Mouse (Mus musculus) heart, embryonic 12.5 days (tissue): ENCODE results near the gene Bdnf. TPM values are rescaled to one million over a fixed set of nuclear protein-coding genes. Genes with fewer than 3 reads are reported as not detected.
A peak's percentile ranks its signal among the peaks of the same experiment; 100 is the strongest.

ENCODE experiments used
- ATAC-seq: fragments of 200-750 bp; cut with Nextera tagmentation; 2 replicates; pipeline ENCODE4 v1.8.0; 2017; ENCODE audit warnings: moderate TSS enrichment, moderate library complexity; ENCODE audit not compliant: insufficient number of reproducible peaks, low FRiP score
- H3K27ac ChIP-seq: fragments of 300-500 bp; sonication (generic); 2 replicates; pipeline ENCODE4 v1.5.1; 2016; ENCODE audit warnings: mild to moderate bottlenecking, moderate library complexity; ENCODE audit not compliant: poor library complexity, severe bottlenecking
- H3K27me3 ChIP-seq: fragments of 300-500 bp; sonication (generic); replicated peaks from 2 replicates; pipeline ENCODE4 v1.6.1; 2016; ENCODE audit warnings: mild to moderate bottlenecking, moderate library complexity
- H3K36me3 ChIP-seq: fragments of 300-500 bp; sonication (generic); 2 replicates; pipeline ENCODE4 v1.6.1; 2016; ENCODE audit warnings: mild to moderate bottlenecking, moderate library complexity
- H3K4me1 ChIP-seq: fragments of 300-500 bp; sonication (generic); replicated peaks from 2 replicates; pipeline ENCODE4 v1.6.1; 2016; ENCODE audit warnings: mild to moderate bottlenecking
- H3K4me2 ChIP-seq: fragments of 300-500 bp; sonication (generic); 2 replicates; pipeline ENCODE4 v1.6.1; 2016; ENCODE audit warnings: mild to moderate bottlenecking, moderate library complexity
- H3K4me3 ChIP-seq: fragments of 300-500 bp; sonication (generic); 2 replicates; pipeline ENCODE4 v1.5.1; 2016; ENCODE audit warnings: mild to moderate bottlenecking
- H3K9ac ChIP-seq: fragments of 300-500 bp; sonication (generic); 2 replicates; pipeline ENCODE4 v1.6.1; 2016; ENCODE audit warnings: mild to moderate bottlenecking, moderate library complexity
- H3K9me3 ChIP-seq: fragments of 300-500 bp; sonication (generic); replicated peaks from 2 replicates; pipeline ENCODE4 v1.6.1; 2016; ENCODE audit warnings: mild to moderate bottlenecking, moderate library complexity
- WGBS: fragments of 180-500 bp; shearing (Covaris S2); methylation state at CpG from one replicate; pipeline ENCODE4 v1.1.7; 2016; 5-methylcytosine and 5-hydroxymethylcytosine counted together
- polyA plus RNA-seq: library from polyadenylated mRNA; unstranded; fragments of >200 nt; fragmentation: Nextera tagmentation; extraction: Ambion mirVana; gene quantifications from 2 replicates; pipeline ENCODE4 v1.2.1, GENCODE M21; 2016

The Bdnf gene
- polyA plus RNA-seq, 1 experiment from 2014 or later = 1.2 TPM

DNA sequence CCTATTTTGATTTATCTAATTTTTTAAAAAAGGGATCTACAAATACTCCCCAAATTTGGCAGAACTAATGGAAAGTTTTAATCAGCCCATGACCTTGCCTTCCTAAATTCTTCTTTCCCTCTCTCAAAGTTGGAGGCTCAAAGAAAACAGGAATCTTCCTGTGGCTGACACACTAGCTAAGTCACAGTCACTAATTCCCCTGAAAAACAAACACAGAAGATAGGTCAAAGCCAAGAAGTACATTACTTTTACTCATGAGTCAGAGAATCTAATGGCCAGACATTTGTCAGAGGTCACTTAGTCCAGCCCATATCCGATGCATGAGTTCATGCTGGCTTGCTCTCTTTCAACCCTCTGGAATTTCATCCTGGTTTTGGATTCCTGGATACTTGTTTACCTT is 6.6 kb downstream of the Bdnf start:
- Histone ChIP-seq H3K27me3 (peaks cover 23% of the 10 kb centered on the region), H3K4me2 (no peak overlapping the region), H3K36me3 (no peaks in the 10 kb centered on the region), H3K4me3 (no peak overlapping the region), H3K4me1 (peaks cover 17% of the 10 kb centered on the region), H3K9me3 (no peaks in the 10 kb centered on the region), H3K9ac (no peak overlapping the region), H3K27ac (no peak overlapping the region)
- 55% methylated on average over 1 of the region's 1 CpGs for WGBS
- ATAC-seq = no peak

DNA sequence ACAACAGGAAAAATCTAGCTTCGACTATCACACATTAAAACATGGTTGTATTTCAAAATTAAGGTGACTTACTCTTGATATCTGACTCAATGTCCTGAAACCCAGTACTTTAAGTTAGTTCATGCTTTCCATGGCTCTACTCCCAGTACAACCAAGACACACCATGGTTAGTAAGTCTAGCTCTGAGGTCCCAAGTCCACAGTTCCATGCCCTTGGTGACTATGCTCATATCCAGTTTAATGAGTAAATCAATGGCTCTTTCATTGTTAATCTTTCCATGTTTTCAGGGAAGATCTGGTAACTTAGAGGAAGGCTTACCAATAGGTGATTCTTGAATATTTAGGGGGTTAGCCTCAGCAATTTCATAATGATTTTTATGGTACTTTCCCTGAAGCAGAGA is 14.2 kb downstream of the Bdnf start:
- H3K27ac ChIP-seq = no peak overlapping the region
- no peaks in the 10 kb centered on the region for H3K9me3 ChIP-seq
- no peak overlapping the region for H3K9ac ChIP-seq
- H3K4me1 ChIP-seq = 0 out of 2 replicates have a peak, but pooled peaks cover 8% of the 10 kb centered on the region
- WGBS = 55% methylated on average over 1 of the region's 1 CpGs
- no peak overlapping the region for H3K4me3 ChIP-seq
- H3K27me3 ChIP-seq = peaks cover 26% of the 10 kb centered on the region
- no peak for ATAC-seq
- no peak overlapping the region for H3K4me2 ChIP-seq
- no peaks in the 10 kb centered on the region for H3K36me3 ChIP-seq

GRCm38 (mm10) chr2:109692266-109693177 is 18.0 kb downstream of the Bdnf start:
- peak overlapping the region; percentile 57; the same call in 1 of the 2 replicates for H3K9ac ChIP-seq
- peak overlapping the region; percentile 56 for H3K4me3 ChIP-seq
- H3K36me3 ChIP-seq = no peaks in the 10 kb centered on the region
- no peaks in the 10 kb centered on the region for H3K9me3 ChIP-seq
- peaks cover 19% of the 10 kb centered on the region; the same call in 1 of the 2 replicates for H3K4me1 ChIP-seq
- peak overlapping the region; percentile 96 for H3K4me2 ChIP-seq
- WGBS = 4% methylated on average over 34 of the region's 34 CpGs
- ATAC-seq = no peak
- H3K27me3 ChIP-seq = peaks cover 40% of the 10 kb centered on the region
- no peak overlapping the region for H3K27ac ChIP-seq

DNA sequence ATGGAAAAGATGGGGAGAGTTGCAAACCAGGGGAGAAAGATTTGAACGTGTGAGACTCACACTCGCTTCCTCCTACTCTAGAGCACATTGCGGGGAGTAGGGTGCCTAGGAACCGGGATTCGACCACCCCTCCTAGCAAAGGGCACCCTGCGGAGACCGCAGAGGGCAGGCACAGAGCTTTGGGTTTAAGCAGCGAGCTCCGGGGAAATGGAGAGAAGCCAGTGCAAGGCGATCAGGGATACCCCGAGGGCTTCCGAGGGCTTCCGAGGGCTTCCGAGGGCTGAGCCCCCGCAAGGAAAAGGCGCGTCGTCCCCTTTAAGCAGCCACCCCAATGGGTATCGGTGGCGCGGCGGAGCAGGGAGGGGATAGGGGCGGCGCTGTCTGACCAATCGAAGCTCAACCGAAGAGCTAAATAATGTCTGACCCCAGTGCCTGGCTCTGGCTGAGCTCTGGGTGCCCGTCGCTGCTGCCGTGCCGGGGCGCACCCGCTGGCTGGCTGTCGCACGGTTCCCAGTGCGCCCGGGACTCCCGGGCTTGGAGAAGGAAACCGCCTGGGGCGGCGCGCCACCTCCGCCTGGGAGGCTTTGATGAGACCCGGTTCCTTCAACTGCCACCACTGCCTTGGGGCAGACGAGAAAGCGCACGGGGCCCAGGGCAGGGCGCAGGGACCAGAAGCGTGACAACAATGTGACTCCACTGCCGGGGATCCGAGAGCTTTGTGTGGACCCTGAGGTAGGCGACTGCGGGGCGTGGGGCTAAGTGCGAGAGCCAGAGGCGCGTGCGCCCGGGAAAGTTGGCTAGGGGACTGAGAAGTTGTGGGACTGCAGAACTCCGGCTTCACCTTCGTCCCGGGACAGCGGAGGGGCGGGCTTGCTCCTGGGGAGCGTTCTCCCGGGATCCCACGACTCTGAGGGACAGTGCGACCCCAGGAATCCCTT is 18.9 kb downstream of the Bdnf start:
- WGBS = under 1% methylated on average over 67 of the region's 67 CpGs

DNA sequence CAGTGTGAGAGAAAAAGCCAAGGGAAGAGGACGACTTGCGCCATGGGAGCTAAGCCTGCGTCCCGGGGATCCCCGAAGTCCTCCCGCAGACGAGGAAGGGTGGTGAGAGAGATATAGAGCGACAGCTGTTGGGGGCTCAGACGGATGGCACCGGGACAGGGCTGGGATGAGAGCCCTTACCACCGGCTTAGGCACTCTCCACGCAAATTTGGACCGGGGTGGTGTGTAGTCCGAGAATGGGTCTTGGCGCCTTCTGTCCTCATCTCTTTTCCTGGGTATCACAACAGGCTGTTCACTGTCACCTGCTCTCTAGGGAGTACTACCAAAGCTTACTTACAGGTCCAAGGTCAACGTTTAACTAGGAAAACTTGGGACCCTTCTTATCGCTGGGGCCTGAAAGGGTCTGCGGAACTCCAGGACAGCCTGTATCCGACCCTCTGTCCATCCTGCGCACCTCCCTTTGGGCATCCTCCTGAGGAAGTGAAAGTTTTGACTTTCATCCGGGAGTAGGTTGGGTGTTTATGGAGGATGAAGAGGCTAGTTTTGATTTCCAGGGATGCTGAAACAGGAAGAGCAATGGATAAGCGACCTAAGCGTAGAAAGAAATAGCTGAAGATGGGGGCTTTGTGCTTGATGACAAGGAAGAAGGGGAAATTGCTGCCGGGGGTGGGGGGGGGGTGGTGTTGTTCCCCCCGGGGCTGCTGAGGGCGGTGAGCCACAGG is 19.8 kb downstream of the Bdnf start:
- Histone ChIP-seq H3K4me2 (peak overlapping the region; percentile 96), H3K27ac (no peak overlapping the region), H3K9me3 (no peaks in the 10 kb centered on the region), H3K27me3 (peaks cover 34% of the 10 kb centered on the region), H3K4me1 (peaks cover 19% of the 10 kb centered on the region; the same call in 1 of the 2 replicates), H3K36me3 (no peaks in the 10 kb centered on the region), H3K4me3 (peak overlapping the region; percentile 56), H3K9ac (peak overlapping the region; percentile 57)
- 0 out of 2 replicates have a peak, but pooled peaks have one; percentile 34 for ATAC-seq
- under 1% methylated on average over 26 of the region's 26 CpGs for WGBS

More for the DNA sequence above, 18.9 kb downstream of the Bdnf start:
- H3K4me3 ChIP-seq = peak overlapping the region; percentile 56
- H3K4me1 ChIP-seq = peaks cover 19% of the 10 kb centered on the region; the same call in 1 of the 2 replicates
- peak overlapping the region; percentile 57 for H3K9ac ChIP-seq
- H3K27me3 ChIP-seq = peaks cover 34% of the 10 kb centered on the region
- no peaks in the 10 kb centered on the region for H3K9me3 ChIP-seq
- H3K27ac ChIP-seq = no peak overlapping the region
- peak overlapping the region; percentile 96 for H3K4me2 ChIP-seq
- peak; percentile 66 for ATAC-seq
- no peaks in the 10 kb centered on the region for H3K36me3 ChIP-seq

DNA sequence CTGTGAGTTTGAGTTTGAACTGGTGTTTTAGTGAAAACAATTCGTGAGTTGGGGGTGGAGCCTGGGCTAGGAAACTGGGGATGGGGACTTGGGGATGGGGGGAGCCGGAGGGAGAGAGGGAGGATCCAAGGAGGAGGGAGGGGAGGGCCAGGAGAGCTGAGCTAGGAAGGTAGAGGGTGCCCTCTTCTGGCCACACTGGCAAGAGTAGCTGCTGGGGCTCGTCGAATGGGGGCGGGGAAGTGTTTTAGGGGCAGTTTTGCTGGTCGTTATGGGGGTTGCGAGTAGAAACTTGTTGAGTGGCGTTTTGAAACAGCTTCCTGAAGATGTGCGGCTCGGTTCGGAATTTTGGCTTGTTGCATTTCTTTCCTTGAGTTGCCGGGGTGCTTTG is 20.3 kb downstream of the Bdnf start:
- no peak overlapping the region for H3K27ac ChIP-seq
- H3K27me3 ChIP-seq = peaks cover 34% of the 10 kb centered on the region
- no peaks in the 10 kb centered on the region for H3K9me3 ChIP-seq
- H3K9ac ChIP-seq = peak overlapping the region; percentile 57
- H3K4me1 ChIP-seq = peaks cover 19% of the 10 kb centered on the region; the same call in 1 of the 2 replicates
- no peaks in the 10 kb centered on the region for H3K36me3 ChIP-seq
- H3K4me2 ChIP-seq = peak overlapping the region; percentile 96
- H3K4me3 ChIP-seq = peak overlapping the region; percentile 56
- peak; percentile 60; the same call in 1 of the 2 replicates for ATAC-seq
- 0% methylated on average over 12 of the region's 12 CpGs for WGBS

- H3K4me3 ChIP-seq = no peak overlapping the region
- ATAC-seq = no peak
- no peaks in the 10 kb centered on the region for H3K36me3 ChIP-seq
- 21% methylated on average over 4 of the region's 4 CpGs for WGBS
- no peak overlapping the region for H3K27ac ChIP-seq
- no peak overlapping the region for H3K9ac ChIP-seq
- H3K4me2 ChIP-seq = no peak overlapping the region
- H3K27me3 ChIP-seq = peaks cover 26% of the 10 kb centered on the region
- peaks cover 19% of the 10 kb centered on the region; the same call in 1 of the 2 replicates for H3K4me1 ChIP-seq
- no peaks in the 10 kb centered on the region for H3K9me3 ChIP-seq
Measured at GRCm38 (mm10) chr2:109697151-109697550, 22.7 kb downstream of the Bdnf start.

DNA sequence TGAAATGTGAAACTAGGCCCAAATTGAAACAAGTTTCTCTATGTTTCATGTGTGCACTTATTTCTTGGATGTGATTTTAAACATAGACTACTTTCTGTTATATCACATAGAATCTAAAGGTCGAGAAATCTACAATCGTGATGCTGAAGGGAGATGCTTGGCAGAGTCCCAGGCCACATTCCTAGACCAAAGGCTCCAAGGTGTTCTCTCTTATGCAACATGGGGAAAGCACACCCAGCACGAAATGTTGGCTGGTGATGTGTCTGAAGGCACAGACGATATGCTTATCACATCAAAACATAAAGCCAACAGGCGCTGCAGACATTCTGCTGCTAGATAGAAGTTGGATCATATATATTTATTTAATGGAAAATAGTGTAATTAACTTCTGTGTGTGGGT is 25.8 kb downstream of the Bdnf start:
- ATAC-seq = no peak
- H3K4me3 ChIP-seq = no peak overlapping the region
- H3K27ac ChIP-seq = no peak overlapping the region
- H3K9me3 ChIP-seq = no peaks in the 10 kb centered on the region
- no peak overlapping the region for H3K9ac ChIP-seq
- WGBS = 61% methylated on average over 5 of the region's 5 CpGs
- no peaks in the 10 kb centered on the region; the same call in 1 of the 2 replicates for H3K27me3 ChIP-seq
- H3K4me2 ChIP-seq = no peak overlapping the region
- no peaks in the 10 kb centered on the region for H3K4me1 ChIP-seq
- no peaks in the 10 kb centered on the region for H3K36me3 ChIP-seq

GRCm38 (mm10) chr2:109703588-109703987 is 29.1 kb downstream of the Bdnf start:
- H3K4me2 ChIP-seq = no peak overlapping the region
- no peaks in the 10 kb centered on the region for H3K9me3 ChIP-seq
- H3K4me3 ChIP-seq = no peak overlapping the region
- no peak overlapping the region for H3K9ac ChIP-seq
- H3K27ac ChIP-seq = no peak overlapping the region
- ATAC-seq = no peak
- H3K4me1 ChIP-seq = no peaks in the 10 kb centered on the region
- no peaks in the 10 kb centered on the region for H3K27me3 ChIP-seq
- H3K36me3 ChIP-seq = no peaks in the 10 kb centered on the region
- 81% methylated on average over 4 of the region's 4 CpGs for WGBS

DNA sequence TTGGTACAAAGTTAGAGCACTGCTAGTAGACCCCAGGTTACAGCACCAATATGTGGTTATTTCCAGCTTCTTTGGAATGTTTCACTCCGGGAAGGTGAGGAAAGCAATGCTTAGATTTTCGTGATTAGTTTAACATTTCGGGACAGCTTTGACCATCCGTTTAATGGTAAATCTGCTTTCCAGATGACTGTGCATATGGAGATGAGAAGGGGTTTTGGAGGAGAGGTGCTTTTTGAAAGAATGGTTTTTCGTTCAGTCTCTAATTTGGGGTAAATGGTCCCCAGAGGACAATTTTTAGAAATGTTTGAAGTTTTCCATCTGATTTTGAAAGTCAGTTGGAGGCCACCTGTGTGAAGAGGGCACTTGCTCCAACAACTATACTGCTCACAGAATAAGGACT is 29.6 kb downstream of the Bdnf start:
- Histone ChIP-seq H3K36me3 (no peaks in the 10 kb centered on the region), H3K4me3 (no peak overlapping the region), H3K9me3 (no peaks in the 10 kb centered on the region), H3K4me1 (no peaks in the 10 kb centered on the region), H3K27me3 (no peaks in the 10 kb centered on the region), H3K9ac (no peak overlapping the region), H3K27ac (no peak overlapping the region), H3K4me2 (no peak overlapping the region)
- WGBS = 70% methylated on average over 5 of the region's 5 CpGs
- ATAC-seq = no peak
